Mouse (Mus musculus) stomach, adult 2 months (tissue): ENCODE data around the gene Sptb. TPM values are rescaled to one million over a fixed set of nuclear protein-coding genes. Genes with fewer than 3 reads are reported as not detected.

Experiments used
- polyA plus RNA-seq: library from polyadenylated mRNA; depleted of rRNA; stranded (reverse); fragments of >200 nt; gene quantifications from 2 replicates; pipeline ENCODE4 v1.2.3, GENCODE M21; 2012; rRNA removed

Gene Sptb
- polyA plus RNA-seq = 1.1 and 1.2 TPM in 2 replicates

DNA sequence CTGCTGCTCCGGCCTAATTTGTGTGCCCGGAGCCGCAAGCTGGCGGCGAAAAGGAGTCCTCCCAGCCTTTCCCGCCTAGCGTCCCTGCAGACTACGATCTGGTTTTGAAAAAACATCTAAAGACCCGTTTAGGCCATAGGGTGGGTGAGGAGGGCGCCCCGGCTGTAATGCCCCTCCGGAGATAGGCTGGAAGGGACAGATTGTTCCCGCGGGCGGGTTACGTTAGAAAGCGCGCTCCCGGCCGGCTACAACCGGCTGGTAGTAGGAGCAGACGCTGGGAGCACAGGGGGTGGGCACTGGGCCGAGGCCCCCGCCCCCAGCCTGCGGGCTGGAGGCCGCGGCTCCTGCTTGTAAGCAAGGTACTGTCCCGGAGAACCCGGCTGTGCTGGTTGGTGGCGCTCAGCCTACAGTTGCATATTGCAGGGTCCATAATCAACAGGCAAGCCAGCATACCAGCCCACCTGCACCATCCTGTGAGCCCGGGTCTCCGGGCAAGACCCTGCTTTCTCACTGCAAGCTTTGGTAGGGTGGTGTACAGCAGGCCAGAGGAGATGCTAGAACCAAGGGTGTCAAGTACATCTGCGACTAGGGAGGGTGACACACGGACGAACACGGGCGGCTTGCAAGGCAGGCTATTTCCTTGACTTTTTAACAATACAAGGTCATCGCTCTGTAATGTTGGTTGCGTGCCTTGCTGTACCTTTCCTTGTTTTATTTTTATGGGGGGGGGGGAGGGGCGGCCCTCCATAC lies at the start of gene Sptb:
Sptb (minus strand) TSS at position 197 of the 750 bp plus-strand sequence.

DNA sequence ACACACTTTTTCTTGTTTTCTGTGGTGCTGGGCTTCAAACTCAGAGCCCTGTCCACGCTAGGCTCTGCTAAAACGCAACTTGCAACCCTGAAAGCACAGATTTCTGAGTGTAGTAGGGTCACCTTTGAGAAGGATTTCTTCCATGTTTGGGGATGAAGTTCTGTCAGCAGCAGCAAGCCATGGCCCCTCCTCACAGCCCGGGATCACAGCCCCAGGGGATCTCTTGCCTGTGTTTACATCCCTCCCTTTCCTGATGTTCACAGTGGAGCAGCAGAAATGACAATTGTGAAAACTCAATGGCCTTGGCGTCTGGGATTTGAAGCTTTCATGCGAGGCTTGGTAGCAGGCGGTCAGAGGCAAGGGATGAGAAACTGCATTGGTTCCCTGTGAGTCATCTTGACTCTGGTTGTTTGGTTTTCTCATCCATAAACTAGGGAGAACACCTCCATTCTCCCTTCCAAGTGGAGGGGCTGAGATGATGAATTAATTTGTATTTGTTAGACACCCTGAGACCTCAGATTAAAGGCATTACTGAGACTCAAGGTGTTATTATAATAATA lies 179.7 kb downstream of the Sptb start, which contains the start of gene Plekhg3:
Plekhg3 (plus strand) TSS at position 312 of the 560 bp plus-strand sequence.

Other genes with a start within 250 kb of the Sptb start
- gene Plekhg3, start 179.7 kb downstream of the Sptb start, polyA plus RNA-seq = 13.8 and 14.1 TPM in 2 replicates
- gene Churc1, start 55.0 kb upstream of the Sptb start, polyA plus RNA-seq = 11.5 and 13.2 TPM in 2 replicates
- gene Fntb, start 55.0 kb upstream of the Sptb start, polyA plus RNA-seq = 15.7 and 16.6 TPM in 2 replicates
- 313 and 370 TPM in 2 replicates for gene Gpx2, start 85.0 kb upstream of the Sptb start, polyA plus RNA-seq
- 9.9 and 11.6 TPM in 2 replicates for gene Rab15, start 112.4 kb upstream of the Sptb start, polyA plus RNA-seq